Mouse (Mus musculus): ENCODE data around the gene Rrm2. TPM values are rescaled to one million over a fixed set of nuclear protein-coding genes. Genes with fewer than 3 reads are reported as not detected.

Rrm2 gene
- 5.8 and 9.0 TPM in 2 replicates for polyA plus RNA-seq (2012; rRNA removed; ENCODE audit: low replicate concordance)

DNA sequence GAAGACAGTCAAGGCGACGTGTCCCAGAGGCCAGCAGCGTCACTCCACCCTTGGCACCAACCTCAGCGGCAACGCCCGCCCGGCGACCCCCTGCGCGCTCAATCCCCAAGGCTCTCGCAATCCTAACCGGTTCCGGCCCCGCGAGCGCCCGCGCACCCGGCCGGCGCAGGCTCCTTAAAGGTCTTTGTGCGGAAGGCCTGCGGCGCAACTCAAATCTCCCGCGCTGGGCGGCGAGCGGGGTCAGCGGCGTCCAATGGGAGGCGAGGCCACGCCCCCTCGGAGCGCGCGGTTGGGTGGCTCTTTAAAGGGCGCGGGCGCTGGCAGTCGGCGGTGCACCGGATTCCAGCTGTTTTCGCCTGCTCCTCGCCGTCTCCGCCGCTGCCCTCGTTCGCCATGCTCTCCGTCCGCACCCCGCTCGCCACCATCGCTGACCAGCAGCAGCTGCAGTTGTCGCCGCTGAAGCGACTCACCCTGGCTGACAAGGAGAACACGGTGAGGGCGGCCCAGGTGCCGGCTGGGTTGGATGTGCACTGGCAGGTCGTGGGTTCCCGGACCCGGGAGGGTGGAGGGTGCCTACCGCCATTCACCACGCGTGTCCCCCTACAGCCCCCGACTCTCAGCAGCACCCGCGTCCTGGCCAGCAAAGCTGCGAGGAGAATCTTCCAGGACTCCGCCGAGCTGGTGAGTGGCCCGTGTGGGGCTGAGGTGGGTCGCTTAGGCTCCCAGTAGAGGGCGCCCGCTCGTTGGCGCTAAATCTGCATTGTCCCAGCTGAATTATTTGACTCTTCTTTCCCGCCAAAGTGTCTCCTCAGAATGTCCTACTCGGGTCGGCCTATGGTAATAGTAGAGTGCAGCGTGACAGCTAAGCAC, at the start of gene Rrm2:
Rrm2 (plus strand) TSS at position 288 of the 870 bp plus-strand sequence.

GRCm38 (mm10) chr12:24681286-24682023, 26.6 kb upstream of the Rrm2 start, which contains the start of gene Cys1:
Gene Cys1 (minus strand): TSS chr12:24681813.

Other genes with a start within 250 kb of the Rrm2 start
- 0.26 and 1.4 TPM in 2 replicates for gene Taf1b, start 209.9 kb upstream of the Rrm2 start, polyA plus RNA-seq (2012; rRNA removed; ENCODE audit: low replicate concordance)
- 0.05 and 0.89 TPM in 2 replicates for gene Grhl1, start 136.0 kb upstream of the Rrm2 start, polyA plus RNA-seq (2012; rRNA removed; ENCODE audit: low replicate concordance)
- 2.6 and 7.6 TPM in 2 replicates for gene Klf11, start 57.0 kb upstream of the Rrm2 start, polyA plus RNA-seq (2012; rRNA removed; ENCODE audit: low replicate concordance)
- 3.2 and 4.3 TPM in 2 replicates for gene Cys1, start 26.4 kb upstream of the Rrm2 start, polyA plus RNA-seq (2012; rRNA removed; ENCODE audit: low replicate concordance)
- gene Mboat2, start 122.6 kb downstream of the Rrm2 start, polyA plus RNA-seq (2012; rRNA removed; ENCODE audit: low replicate concordance): 0.11 and 1.5 TPM in 2 replicates